Mouse (Mus musculus) neural tube, embryonic 13.5 days (tissue): ENCODE data around the gene Mgrn1. TPM values are rescaled to one million over a fixed set of nuclear protein-coding genes. Genes with fewer than 3 reads are reported as not detected.

ENCODE experiments used
- ATAC-seq: fragments of 200-750 bp; cut with Nextera tagmentation; 2 replicates; pipeline ENCODE4 v1.8.0; 2017; ENCODE audit warnings: low read depth, mild to moderate bottlenecking, moderate TSS enrichment, moderate library complexity
- H3K27ac ChIP-seq: fragments of 300-500 bp; sonication (generic); replicated peaks from 2 replicates; pipeline ENCODE4 v1.5.1; 2015; ENCODE audit warnings: moderate library complexity, mild to moderate bottlenecking, inconsistent platforms
- H3K27me3 ChIP-seq: fragments of 300-500 bp; sonication (generic); 2 replicates; pipeline ENCODE4 v1.6.1; 2015; ENCODE audit warnings: mild to moderate bottlenecking, inconsistent platforms
- H3K36me3 ChIP-seq: fragments of 300-500 bp; sonication (generic); 2 replicates; pipeline ENCODE4 v1.6.1; 2015; ENCODE audit warnings: mild to moderate bottlenecking, inconsistent platforms
- H3K4me1 ChIP-seq: fragments of 300-500 bp; sonication (generic); replicated peaks from 2 replicates; pipeline ENCODE4 v1.6.1; 2015; ENCODE audit warnings: inconsistent platforms
- H3K4me2 ChIP-seq: fragments of 300-500 bp; sonication (generic); 2 replicates; pipeline ENCODE4 v1.6.1; 2015; ENCODE audit warnings: inconsistent platforms, mild to moderate bottlenecking, moderate library complexity
- H3K4me3 ChIP-seq: fragments of 300-500 bp; sonication (generic); 2 replicates; pipeline ENCODE4 v1.5.1; 2015; ENCODE audit warnings: mild to moderate bottlenecking, inconsistent platforms
- H3K9ac ChIP-seq: fragments of 300-500 bp; sonication (generic); 2 replicates; pipeline ENCODE4 v1.6.1; 2015; ENCODE audit warnings: moderate library complexity, mild to moderate bottlenecking, inconsistent platforms
- H3K9me3 ChIP-seq: fragments of 300-500 bp; sonication (generic); 2 replicates; pipeline ENCODE4 v1.6.1; 2016; ENCODE audit warnings: inconsistent platforms
- WGBS: fragments of 180-500 bp; shearing (Covaris S2); methylation state at CpG from one replicate; pipeline ENCODE4 v1.1.7; 2015; 5-methylcytosine and 5-hydroxymethylcytosine counted together
- polyA plus RNA-seq: library from polyadenylated mRNA; unstranded; fragments of >200 nt; fragmentation: Nextera tagmentation; extraction: Ambion mirVana; gene quantifications from 2 replicates; pipeline ENCODE4 v1.2.1, GENCODE M21; 2015

Gene Mgrn1
- polyA plus RNA-seq, 1 experiment from 2014 or later = 105 TPM

DNA sequence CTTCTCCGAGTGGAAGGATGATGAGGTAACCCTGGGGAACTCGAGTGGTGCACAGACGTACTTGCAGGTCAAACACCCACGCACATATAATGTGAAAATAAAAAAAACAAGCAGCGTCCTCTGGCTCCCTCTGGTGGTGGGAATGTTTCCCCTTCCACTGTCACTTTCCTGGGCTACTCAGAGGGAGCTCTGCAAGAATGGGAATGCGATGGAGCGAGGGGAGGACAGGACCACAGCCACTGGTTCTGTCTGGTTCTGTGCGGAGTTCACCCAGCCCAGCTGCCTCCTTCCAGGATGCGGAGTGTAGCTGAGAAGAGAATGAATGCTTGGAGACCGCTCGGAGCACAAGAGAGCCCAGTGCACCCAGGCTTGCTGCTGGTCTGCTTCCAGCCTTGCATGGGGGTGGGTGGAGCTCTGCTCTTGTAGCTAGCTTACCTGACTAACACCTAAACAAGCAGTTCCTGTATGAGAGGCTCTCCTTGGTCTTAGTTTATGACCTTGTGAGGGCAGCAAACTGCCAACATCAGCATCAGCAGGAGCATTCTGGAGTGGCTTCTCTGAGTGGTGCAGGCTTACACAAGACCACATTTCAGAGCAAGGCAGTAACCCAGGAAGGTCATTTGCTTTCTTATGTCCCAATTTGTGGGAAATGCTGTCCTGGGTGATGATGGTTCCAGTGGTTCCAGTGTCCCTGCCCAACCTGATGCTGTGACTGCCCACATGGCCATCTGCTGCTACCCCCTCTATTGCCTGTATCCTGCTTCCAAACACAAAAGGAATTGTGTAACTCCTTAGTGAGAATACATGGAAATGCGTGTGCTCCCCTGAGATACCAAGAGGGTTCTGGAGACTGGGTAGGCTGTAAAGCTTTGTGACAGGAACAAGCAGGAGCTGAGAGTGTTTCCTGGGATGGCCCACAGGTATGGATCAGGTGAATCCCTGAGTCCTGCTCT is 28.0 kb downstream of the Mgrn1 start:
- Histone ChIP-seq H3K4me1 (peaks cover 5% of the 10 kb centered on the region), H3K4me2 (no peak overlapping the region), H3K27ac (peak overlapping the region; percentile 55), H3K9me3 (no peaks in the 10 kb centered on the region), H3K36me3 (peaks cover 92% of the 10 kb centered on the region), H3K4me3 (no peak overlapping the region), H3K27me3 (no peaks in the 10 kb centered on the region), H3K9ac (no peak overlapping the region)
- WGBS = 39% methylated on average over 12 of the region's 12 CpGs
- ATAC-seq = peak; percentile 54; the same call in 1 of the 2 replicates

DNA sequence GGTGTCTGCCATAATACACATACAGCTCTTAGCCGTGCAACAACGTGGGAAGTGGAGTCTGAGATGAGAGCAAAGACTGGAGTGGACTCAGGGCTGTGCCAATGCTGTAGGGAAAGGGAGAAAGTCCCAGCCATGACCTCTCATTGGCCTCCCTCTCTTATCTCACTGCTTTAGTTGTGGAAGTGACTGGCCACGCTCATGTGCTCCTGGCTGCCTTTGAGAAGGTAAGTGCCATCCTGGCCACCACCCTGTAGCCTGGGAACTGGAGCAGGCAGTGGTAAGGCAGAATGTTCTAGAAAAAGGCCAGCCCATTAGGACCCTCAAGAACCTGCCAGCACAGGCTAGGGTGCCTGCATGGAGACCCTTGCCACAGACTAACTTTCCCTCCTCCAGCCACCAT is 29.9 kb downstream of the Mgrn1 start:
- ATAC-seq = no peak
- no peak overlapping the region for H3K4me2 ChIP-seq
- WGBS = 94% methylated on average over 3 of the region's 3 CpGs
- H3K27ac ChIP-seq = no peak overlapping the region
- H3K4me1 ChIP-seq = peaks cover 5% of the 10 kb centered on the region
- no peak overlapping the region for H3K9ac ChIP-seq
- H3K36me3 ChIP-seq = peaks cover 92% of the 10 kb centered on the region
- H3K27me3 ChIP-seq = no peaks in the 10 kb centered on the region
- no peak overlapping the region for H3K4me3 ChIP-seq
- H3K9me3 ChIP-seq = no peaks in the 10 kb centered on the region

DNA sequence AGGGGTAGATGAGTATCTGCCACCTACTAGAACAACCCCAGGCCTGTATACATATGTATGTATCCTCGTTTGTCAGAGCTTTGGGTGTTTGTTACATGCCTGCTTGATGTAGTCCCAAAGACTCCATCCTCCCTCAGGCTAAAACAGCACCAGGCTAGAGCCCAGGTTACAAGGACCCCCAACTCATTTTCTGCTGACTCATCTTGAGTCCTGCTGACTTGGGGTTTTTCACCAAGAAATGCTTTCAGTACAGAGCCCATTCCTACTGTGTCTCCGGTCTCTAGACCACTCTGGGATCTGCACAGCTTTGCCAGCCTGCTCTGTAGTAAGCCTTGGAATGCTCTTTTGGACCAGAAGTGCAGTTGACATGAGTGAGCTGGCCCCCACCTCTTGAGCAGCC is 30.6 kb downstream of the Mgrn1 start:
- no peaks in the 10 kb centered on the region for H3K27me3 ChIP-seq
- no peak overlapping the region for H3K9ac ChIP-seq
- 81% methylated on average over 2 of the region's 2 CpGs for WGBS
- no peak overlapping the region for H3K4me3 ChIP-seq
- H3K4me2 ChIP-seq = no peak overlapping the region
- no peak overlapping the region for H3K27ac ChIP-seq
- peaks cover 5% of the 10 kb centered on the region for H3K4me1 ChIP-seq
- ATAC-seq = no peak
- peaks cover 86% of the 10 kb centered on the region for H3K36me3 ChIP-seq
- H3K9me3 ChIP-seq = no peaks in the 10 kb centered on the region

DNA sequence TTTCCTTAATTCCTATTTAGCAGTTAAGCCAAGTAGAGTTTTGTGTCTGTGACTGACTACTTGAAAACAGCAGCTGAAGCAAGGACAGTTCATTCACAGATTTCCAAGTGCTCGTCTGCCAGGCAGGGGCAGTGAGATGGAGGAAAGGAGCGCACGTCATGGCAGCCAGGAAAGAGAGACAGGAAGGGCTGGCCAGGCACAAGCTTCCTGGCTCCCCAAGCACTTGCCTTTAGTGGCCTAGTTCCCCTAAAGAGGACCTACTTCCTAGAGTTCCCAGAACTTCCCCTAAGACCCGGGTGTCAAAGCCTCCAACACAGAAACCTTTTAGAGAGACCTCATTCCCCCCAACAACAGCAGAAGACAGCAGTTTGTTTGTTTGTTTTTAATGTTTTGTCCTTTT is 34.5 kb downstream of the Mgrn1 start:
- no peaks in the 10 kb centered on the region for H3K4me1 ChIP-seq
- WGBS = 81% methylated on average over 4 of the region's 4 CpGs
- H3K27ac ChIP-seq = peak overlapping the region; percentile 13; the same call in 1 of the 2 replicates
- H3K36me3 ChIP-seq = peaks cover 91% of the 10 kb centered on the region
- H3K4me3 ChIP-seq = no peak overlapping the region
- no peaks in the 10 kb centered on the region for H3K27me3 ChIP-seq
- ATAC-seq = no peak
- H3K9me3 ChIP-seq = no peaks in the 10 kb centered on the region
- no peak overlapping the region for H3K4me2 ChIP-seq
- H3K9ac ChIP-seq = no peak overlapping the region

DNA sequence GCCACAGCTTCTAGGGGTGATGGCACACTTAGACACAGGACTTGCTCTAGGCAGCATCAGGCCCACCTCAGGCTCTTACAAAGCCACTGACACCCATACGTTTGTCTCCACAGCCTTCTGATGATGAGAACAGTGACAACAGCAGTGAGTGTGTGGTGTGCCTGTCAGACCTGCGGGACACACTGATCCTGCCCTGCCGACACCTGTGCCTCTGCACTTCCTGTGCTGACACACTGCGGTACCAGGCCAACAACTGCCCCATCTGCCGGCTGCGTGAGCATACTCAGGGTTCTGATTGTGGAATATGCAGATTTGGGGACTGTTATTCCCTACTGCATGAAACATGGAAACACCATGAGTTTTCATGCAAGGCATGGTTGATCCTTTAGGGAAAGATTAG is 36.4 kb downstream of the Mgrn1 start:
- Histone ChIP-seq H3K27ac (no peak overlapping the region), H3K9ac (no peak overlapping the region), H3K4me3 (no peak overlapping the region), H3K36me3 (peaks cover 92% of the 10 kb centered on the region), H3K4me1 (no peaks in the 10 kb centered on the region), H3K27me3 (no peaks in the 10 kb centered on the region), H3K4me2 (no peak overlapping the region), H3K9me3 (no peaks in the 10 kb centered on the region)
- ATAC-seq = no peak
- WGBS = 95% methylated on average over 6 of the region's 6 CpGs

DNA sequence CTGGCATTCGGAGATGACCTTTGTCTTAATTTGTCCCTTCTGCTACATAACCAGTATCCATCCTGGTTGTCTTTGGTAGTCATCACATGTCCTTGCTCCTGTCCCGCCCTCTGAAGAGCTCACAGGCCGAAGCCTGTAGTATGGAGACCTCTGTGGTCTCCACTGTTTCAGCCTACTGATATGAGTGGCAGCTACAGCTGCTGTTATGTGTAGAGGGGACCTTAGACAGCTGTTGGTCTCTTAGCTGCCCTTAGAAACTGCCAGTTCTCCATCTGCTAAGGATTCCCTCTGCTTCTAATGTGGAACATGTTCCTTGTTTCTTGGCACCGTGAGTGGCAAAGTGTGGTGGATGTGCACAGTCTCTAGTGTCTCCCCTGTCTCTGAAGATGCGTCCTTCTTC is 37.9 kb downstream of the Mgrn1 start:
- no peaks in the 10 kb centered on the region for H3K27me3 ChIP-seq
- no peak overlapping the region for H3K27ac ChIP-seq
- WGBS = 95% methylated on average over 5 of the region's 5 CpGs
- H3K4me2 ChIP-seq = no peak overlapping the region
- H3K36me3 ChIP-seq = peaks cover 93% of the 10 kb centered on the region
- H3K4me3 ChIP-seq = no peak overlapping the region
- H3K4me1 ChIP-seq = no peaks in the 10 kb centered on the region
- no peak overlapping the region for H3K9ac ChIP-seq
- ATAC-seq = no peak
- H3K9me3 ChIP-seq = no peaks in the 10 kb centered on the region

GRCm38 (mm10) chr16:4927967-4928366 is 41.9 kb downstream of the Mgrn1 start:
- Histone ChIP-seq H3K4me1 (no peaks in the 10 kb centered on the region), H3K27ac (no peak overlapping the region), H3K9me3 (no peaks in the 10 kb centered on the region), H3K27me3 (no peaks in the 10 kb centered on the region), H3K4me2 (no peak overlapping the region), H3K4me3 (no peak overlapping the region), H3K9ac (no peak overlapping the region), H3K36me3 (peaks cover 100% of the 10 kb centered on the region)
- 96% methylated on average over 7 of the region's 7 CpGs for WGBS
- ATAC-seq = no peak

- H3K27me3 ChIP-seq = no peaks in the 10 kb centered on the region
- no peak overlapping the region for H3K27ac ChIP-seq
- no peak overlapping the region for H3K9ac ChIP-seq
- H3K4me3 ChIP-seq = no peak overlapping the region
- H3K4me2 ChIP-seq = no peak overlapping the region
- peaks cover 100% of the 10 kb centered on the region for H3K36me3 ChIP-seq
- ATAC-seq = no peak
- H3K4me1 ChIP-seq = no peaks in the 10 kb centered on the region
- no peaks in the 10 kb centered on the region for H3K9me3 ChIP-seq
- WGBS = 91% methylated on average over 2 of the region's 2 CpGs
Observed at GRCm38 (mm10) chr16:4928474-4928873, 42.4 kb downstream of the Mgrn1 start.

- no peak for ATAC-seq
- H3K27ac ChIP-seq = no peak overlapping the region
- WGBS = 86% methylated on average over 3 of the region's 3 CpGs
Observed at GRCm38 (mm10) chr16:4932429-4932828, 46.4 kb downstream of the Mgrn1 start.

DNA sequence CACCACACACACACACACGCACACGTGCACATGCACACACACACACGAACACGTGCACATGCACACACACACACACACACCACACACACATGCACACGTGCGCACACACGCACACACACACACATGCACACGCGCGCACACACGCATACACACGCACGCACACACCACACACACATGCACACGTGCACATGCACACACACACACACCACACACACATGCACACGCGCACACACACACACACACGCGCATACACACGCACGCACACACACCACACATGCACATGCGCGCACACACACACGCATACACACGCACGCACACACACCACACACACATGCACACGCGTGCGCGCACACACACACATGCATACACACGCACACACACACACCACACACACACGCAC is 49.4 kb downstream of the Mgrn1 start:
- Histone ChIP-seq H3K36me3 (peaks cover 80% of the 10 kb centered on the region), H3K9ac (no peak overlapping the region), H3K4me2 (no peak overlapping the region), H3K27me3 (no peaks in the 10 kb centered on the region), H3K4me1 (peaks cover 18% of the 10 kb centered on the region), H3K27ac (no peak overlapping the region), H3K4me3 (no peak overlapping the region), H3K9me3 (no peaks in the 10 kb centered on the region)
- ATAC-seq = no peak
- 97% methylated on average over 31 of the region's 31 CpGs for WGBS

More at GRCm38 (mm10) chr16:4932429-4932828, 46.4 kb downstream of the Mgrn1 start:
- Histone ChIP-seq H3K4me2 (no peak overlapping the region), H3K9me3 (no peaks in the 10 kb centered on the region), H3K9ac (no peak overlapping the region), H3K4me3 (no peak overlapping the region), H3K4me1 (no peaks in the 10 kb centered on the region), H3K27me3 (no peaks in the 10 kb centered on the region), H3K36me3 (peaks cover 100% of the 10 kb centered on the region)

DNA sequence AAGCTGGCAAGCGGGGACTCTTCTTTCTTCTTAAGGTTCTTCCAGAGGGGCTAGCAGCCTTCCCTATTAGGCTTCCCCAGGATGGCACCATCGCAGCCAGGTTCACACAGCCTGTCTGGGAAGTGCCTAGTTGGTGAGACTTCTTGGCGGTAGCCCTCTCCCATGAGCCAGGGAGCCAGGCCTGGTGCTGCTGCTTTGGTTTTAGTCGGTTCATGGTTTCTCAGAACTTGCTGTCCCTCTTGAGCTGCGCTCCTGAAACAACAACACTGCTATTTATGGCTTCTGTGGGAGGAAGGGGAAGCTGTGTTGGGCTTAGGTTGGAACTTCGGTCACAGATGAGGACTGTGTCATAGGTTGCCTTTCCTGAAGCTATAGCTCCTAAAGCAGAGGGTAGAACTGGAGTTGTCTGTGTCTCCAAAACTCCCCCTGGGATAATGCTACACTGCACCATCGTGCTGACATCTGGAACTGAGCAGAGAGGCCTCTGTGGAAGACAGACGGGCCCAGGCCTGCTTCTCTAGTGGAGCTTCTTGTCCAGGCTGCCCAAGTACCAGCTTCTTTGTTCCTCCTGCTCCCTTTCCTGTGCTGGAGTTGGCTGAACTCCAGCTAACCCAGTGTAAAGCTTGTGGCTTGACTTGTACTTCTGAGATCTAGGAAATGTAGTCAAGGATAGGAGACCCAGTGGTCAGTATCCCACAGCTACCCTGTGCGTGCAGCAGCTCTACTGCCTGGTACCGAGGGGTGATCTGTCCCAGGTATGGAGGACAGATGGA is 50.1 kb downstream of the Mgrn1 start:
- Histone ChIP-seq H3K36me3 (peaks cover 80% of the 10 kb centered on the region), H3K4me1 (peaks cover 24% of the 10 kb centered on the region), H3K27me3 (no peaks in the 10 kb centered on the region), H3K4me3 (no peak overlapping the region), H3K4me2 (no peak overlapping the region), H3K9ac (no peak overlapping the region), H3K9me3 (no peaks in the 10 kb centered on the region), H3K27ac (0 out of 2 replicates have a peak overlapping the region, but pooled peaks have one; percentile 9)
- no peak for ATAC-seq
- 88% methylated on average over 10 of the region's 10 CpGs for whole genome bisulfite sequencing
